27 mouse cellular contexts compared by ENCODE assay signal in genomic region chr6:31129170-31129569, GRCm38 (mm10).
DNase-seq lines count a peak whose midpoint lies in the region; ATAC-seq and TF ChIP-seq lines count a peak whose summit lies in the region.
"Had no signal": no experiment of that assay in that cellular context is flagged by ENCODE, and none has a peak within 500 bp of the region (broad histone marks: within the 10 kb centered on the region; RNA-seq: fewer than 3 reads in every experiment).

No protein-coding gene starts in this region.

- H3K4me2 ChIP-seq in lung, postnatal 0 days (replicated peaks; ENCODE audit: low read depth, low read length), result no peak overlapping the region
- H3K4me2 ChIP-seq: embryonic facial prominence, embryonic 13.5 days; forebrain, embryonic 13.5 days; heart, embryonic 15.5 days; hindbrain, embryonic 15.5 days; limb, embryonic 12.5 days; lung, embryonic 14.5 days; midbrain, embryonic 15.5 days; neural tube, embryonic 12.5 days had no signal

- H3K36me3 ChIP-seq in lung, postnatal 0 days (ENCODE audit: insufficient read depth, low read length), result no peaks in the 10 kb centered on the region
- 0 out of 2 replicates have a peak, but pooled peaks cover 2% of the 10 kb centered on the region for H3K36me3 ChIP-seq in small intestine, adult 2 months (ENCODE audit: control insufficient read depth, insufficient read depth, low read length)
- H3K36me3 ChIP-seq: embryonic facial prominence, embryonic 13.5 days; heart, embryonic 15.5 days; hindbrain, embryonic 15.5 days; limb, embryonic 12.5 days; midbrain, embryonic 15.5 days; neural tube, embryonic 12.5 days had no signal

- TF ChIP-seq CTCF in lung, postnatal 0 days (IDR thresholded peaks at IDR 0.05), result no peak
- no peak for TF ChIP-seq CTCF in small intestine, adult 2 months (IDR thresholded peaks at IDR 0.05; ENCODE audit: extremely low read depth, insufficient read length, insufficient replicate concordance, low read depth, low read length)

- H3K9ac ChIP-seq in lung, postnatal 0 days (replicated peaks; ENCODE audit: low read depth), result no peak overlapping the region
- H3K9ac ChIP-seq: embryonic facial prominence, embryonic 13.5 days; forebrain, embryonic 13.5 days; heart, embryonic 15.5 days; hindbrain, embryonic 15.5 days; limb, embryonic 12.5 days; lung, embryonic 14.5 days; midbrain, embryonic 15.5 days; neural tube, embryonic 12.5 days had no signal

- no peak for TF ChIP-seq POLR2A in small intestine, adult 2 months (IDR thresholded peaks at IDR 0.05; ENCODE audit: low read depth, low read length)

- 56% methylated on average over 7 of the region's 7 CpGs for WGBS in lung, postnatal 0 days
- 31% methylated on average over 7 of the region's 7 CpGs for WGBS in small intestine, adult 2 months

- no peaks in the 10 kb centered on the region for H3K9me3 ChIP-seq in lung, postnatal 0 days (ENCODE audit: low read length)
- H3K9me3 ChIP-seq: heart, embryonic 15.5 days; hindbrain, embryonic 15.5 days; megakaryocyte, embryonic 14.5 days; midbrain, embryonic 15.5 days had no signal

- no peak overlapping the region for H3K27ac ChIP-seq in lung, postnatal 0 days (ENCODE audit: low read length)
- H3K27ac ChIP-seq in small intestine, adult 2 months (ENCODE audit: insufficient read depth, low read depth, low read length), result peak overlapping the region; percentile 97
- H3K27ac ChIP-seq: embryonic facial prominence, embryonic 13.5 days; forebrain, embryonic 13.5 days; heart, embryonic 15.5 days; hindbrain, embryonic 15.5 days; layer of hippocampus, adult 2 months; limb, embryonic 12.5 days; midbrain, embryonic 15.5 days; neural tube, embryonic 12.5 days had no signal

- no peaks in the 10 kb centered on the region for H3K27me3 ChIP-seq in lung, postnatal 0 days (replicated peaks; ENCODE audit: insufficient read depth, low read length)
- H3K27me3 ChIP-seq in small intestine, adult 2 months (ENCODE audit: control insufficient read depth, insufficient read depth, low read length), result no peaks in the 10 kb centered on the region
- H3K27me3 ChIP-seq: embryonic facial prominence, embryonic 13.5 days; forebrain, embryonic 13.5 days; heart, embryonic 15.5 days; hindbrain, embryonic 15.5 days; limb, embryonic 12.5 days; megakaryocyte, embryonic 14.5 days; midbrain, embryonic 15.5 days; neural tube, embryonic 12.5 days had no signal

- peak; percentile 75 for DNase-seq in kidney, adult 9 months
- no peak for DNase-seq in kidney, postnatal 10 days
- peak; percentile 36 for DNase-seq in lung, postnatal 0 days (ENCODE audit: low spot score)
- DNase-seq in lung, adult 18-20 months, result no peak
- DNase-seq in heart, adult 11 months, result no peak
- DNase-seq in ovary, postnatal 36 days (ENCODE audit: low spot score), result no peak
- no peak for DNase-seq in left cerebral cortex, adult 8-10 months (ENCODE audit: low spot score in 2 of 2)
- DNase-seq: adrenal gland, postnatal 10 days; cerebellum, adult 18-20 months; cerebellum, postnatal 36 days; embryo, embryonic 11 days; gastrocnemius, adult 2 months; lung, embryonic 14.5 days; lung, postnatal 36 days; retina, postnatal 1 day; right cerebral cortex, postnatal 25 days had no signal

- H3K4me1 ChIP-seq in lung, postnatal 0 days (ENCODE audit: insufficient read depth, low read depth, low read length), result 0 out of 2 replicates have a peak, but pooled peaks cover 2% of the 10 kb centered on the region
- H3K4me1 ChIP-seq in small intestine, adult 2 months (ENCODE audit: control insufficient read depth, insufficient read depth, insufficient read length, low read length), result peaks cover 34% of the 10 kb centered on the region
- H3K4me1 ChIP-seq: hindbrain, embryonic 15.5 days; midbrain, embryonic 15.5 days; neural tube, embryonic 12.5 days had no signal

- no peak overlapping the region for H3K4me3 ChIP-seq in lung, postnatal 0 days (ENCODE audit: low read depth, low read length)
- no peak overlapping the region for H3K4me3 ChIP-seq in small intestine, adult 2 months (ENCODE audit: low read depth, low read length)
- H3K4me3 ChIP-seq: embryonic facial prominence, embryonic 13.5 days; erythroblast, embryonic 14.5 days; forebrain, embryonic 13.5 days; gastrocnemius, adult 2 months; heart, embryonic 15.5 days; hindbrain, embryonic 15.5 days; layer of hippocampus, adult 2 months; limb, embryonic 12.5 days; megakaryocyte, embryonic 14.5 days; midbrain, embryonic 15.5 days; neural tube, embryonic 12.5 days had no signal

- TF ChIP-seq EP300 in lung, postnatal 0 days (IDR thresholded peaks at IDR 0.05), result no peak

- no peak for ATAC-seq in lung, postnatal 0 days
- ATAC-seq: forebrain, embryonic 13.5 days; midbrain, embryonic 15.5 days had no signal

Comparison
In these comparisons a context has a peak if more than half of its experiments do, and no peak if none do; other contexts are left out.
1. DNase-seq: peak in kidney, adult 9 months (single experiment) and lung, postnatal 0 days (single experiment); none in kidney, postnatal 10 days (single experiment), lung, adult 18-20 months (0 of 2), heart, adult 11 months (single experiment), ovary, postnatal 36 days (single experiment) and left cerebral cortex, adult 8-10 months (0 of 2).